Mouse (Mus musculus): ENCODE results near the gene Add1. TPM values are rescaled to one million over a fixed set of nuclear protein-coding genes. Genes with fewer than 3 reads are reported as not detected.

Gene Add1
- total RNA-seq (2021), result 139 and 181 TPM in 2 replicates
- long read RNA-seq, transcript Add1-205 (15 exons, 3,761 nt), result major isoform, 11 of 45 reads
- long read RNA-seq, partial matches to known transcripts, result 6 of 45 reads
- long read RNA-seq, other reads (novel, unspliced or antisense), result 25 of 45 reads

GRCm38 (mm10) chr5:34573268-34574221 lies at the start of gene Add1:
Gene Add1 (plus strand): TSS chr5:34573664.
- DNase-seq, result peak; percentile 96

GRCm38 (mm10) chr5:34523958-34524485 lies 49.4 kb upstream of the Add1 start:
- DNase-seq, result no peak

- no peak for DNase-seq
These were observed 49.0 kb upstream of the Add1 start for GRCm38 (mm10) chr5:34524511-34524910.

GRCm38 (mm10) chr5:34525663-34526476 lies 47.6 kb upstream of the Add1 start, which contains the start of gene Sh3bp2:
Gene Sh3bp2 (plus strand): TSS chr5:34525838.
- peak; percentile 99 for DNase-seq

GRCm38 (mm10) chr5:34526477-34526775 lies 47.0 kb upstream of the Add1 start:
- no peak for DNase-seq

GRCm38 (mm10) chr5:34527352-34527751 lies 46.1 kb upstream of the Add1 start:
- no peak for DNase-seq

GRCm38 (mm10) chr5:34528724-34529123 lies 44.7 kb upstream of the Add1 start:
- no peak for DNase-seq

GRCm38 (mm10) chr5:34530116-34530515 lies 43.3 kb upstream of the Add1 start:
- no peak for DNase-seq

GRCm38 (mm10) chr5:34530687-34531086 lies 42.8 kb upstream of the Add1 start:
- DNase-seq, result peak; percentile 45

GRCm38 (mm10) chr5:34533066-34533465 lies 40.4 kb upstream of the Add1 start:
- DNase-seq, result no peak

GRCm38 (mm10) chr5:34533820-34534219 lies 39.6 kb upstream of the Add1 start:
- no peak for DNase-seq

GRCm38 (mm10) chr5:34534776-34535581 lies 38.5 kb upstream of the Add1 start:
- DNase-seq, result peak; percentile 66

- DNase-seq, result no peak
These were observed 37.6 kb upstream of the Add1 start for GRCm38 (mm10) chr5:34535831-34536230.

- no peak for DNase-seq
These were observed 35.4 kb upstream of the Add1 start for GRCm38 (mm10) chr5:34538079-34538478.

- no peak for DNase-seq
These were observed 34.9 kb upstream of the Add1 start for GRCm38 (mm10) chr5:34538527-34538926.

GRCm38 (mm10) chr5:34539121-34539520 lies 34.3 kb upstream of the Add1 start:
- DNase-seq, result no peak

- no peak for DNase-seq
These were observed 31.3 kb upstream of the Add1 start for GRCm38 (mm10) chr5:34542166-34542565.

GRCm38 (mm10) chr5:34543114-34543513 lies 30.4 kb upstream of the Add1 start:
- no peak for DNase-seq

GRCm38 (mm10) chr5:34547410-34547809 lies 26.1 kb upstream of the Add1 start:
- no peak for DNase-seq

GRCm38 (mm10) chr5:34549135-34549482 lies 24.4 kb upstream of the Add1 start:
- DNase-seq, result no peak

GRCm38 (mm10) chr5:34549483-34550221 lies 23.8 kb upstream of the Add1 start:
- no peak for DNase-seq

All from adrenal gland, postnatal 25 days (tissue).